Mouse (Mus musculus) CD4-positive, CD25-positive, alpha-beta regulatory T cell, adult 2 months (primary cell): Measurements from ENCODE around the gene Gm5751.
"Not testable (repeated sequence)": the region's sequence is repeated elsewhere in the genome, so short reads cannot be mapped to it uniquely, and the experiment has no call there.

Source experiments
- DNase-seq: peaks from one replicate; pipeline ENCODE4 v3.0.0-alpha.2; 2012; ENCODE audit warnings: low read depth, low spot score

Gm5751 gene

GRCm38 (mm10) chrX:8873953-8874352 lies at the start of gene Gm5751:
Gene Gm5751 (plus strand): TSS chrX:8874253.
- not testable (repeated sequence) for DNase-seq

GRCm38 (mm10) chrX:8832043-8832442 lies 42.0 kb upstream of the Gm5751 start:
- DNase-seq = peak; percentile 22

GRCm38 (mm10) chrX:8843694-8844093 lies 30.4 kb upstream of the Gm5751 start, which contains the start of gene Gm6592:
Gene Gm6592 (plus strand): TSS chrX:8843994.
- DNase-seq = no peak

- DNase-seq = no peak
These were observed 21.6 kb upstream of the Gm5751 start for GRCm38 (mm10) chrX:8852486-8852885.

DNA sequence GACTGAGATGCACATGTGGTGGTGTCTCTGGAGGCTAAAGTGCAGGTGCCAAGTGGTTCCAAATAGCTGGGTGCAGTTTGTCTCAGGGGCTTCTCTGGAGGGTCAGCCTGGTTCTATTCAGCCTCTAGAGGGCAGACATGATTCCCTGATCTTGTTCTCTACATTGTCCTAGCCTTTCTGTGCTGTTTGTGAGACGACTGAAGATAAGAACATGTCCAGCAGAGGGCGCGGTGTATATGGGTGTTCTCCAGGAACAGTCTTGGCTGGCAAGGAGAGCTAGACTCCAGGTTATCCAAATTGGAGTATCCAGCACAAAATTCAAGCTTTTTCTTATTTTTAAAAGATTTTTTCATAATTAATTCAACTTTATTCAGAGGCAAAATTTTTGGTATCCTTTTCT lies 9.7 kb upstream of the Gm5751 start:
- peak; percentile 70 for DNase-seq

- DNase-seq = no peak
These were observed 10.3 kb downstream of the Gm5751 start for GRCm38 (mm10) chrX:8884336-8884735.

GRCm38 (mm10) chrX:8891975-8892342 lies 17.9 kb downstream of the Gm5751 start:
- no peak for DNase-seq

GRCm38 (mm10) chrX:8892343-8893155 lies 18.5 kb downstream of the Gm5751 start, which contains the start of gene B630019K06Rik:
Gene B630019K06Rik (plus strand): TSS chrX:8892382.
- peak; percentile 73 for DNase-seq

DNA sequence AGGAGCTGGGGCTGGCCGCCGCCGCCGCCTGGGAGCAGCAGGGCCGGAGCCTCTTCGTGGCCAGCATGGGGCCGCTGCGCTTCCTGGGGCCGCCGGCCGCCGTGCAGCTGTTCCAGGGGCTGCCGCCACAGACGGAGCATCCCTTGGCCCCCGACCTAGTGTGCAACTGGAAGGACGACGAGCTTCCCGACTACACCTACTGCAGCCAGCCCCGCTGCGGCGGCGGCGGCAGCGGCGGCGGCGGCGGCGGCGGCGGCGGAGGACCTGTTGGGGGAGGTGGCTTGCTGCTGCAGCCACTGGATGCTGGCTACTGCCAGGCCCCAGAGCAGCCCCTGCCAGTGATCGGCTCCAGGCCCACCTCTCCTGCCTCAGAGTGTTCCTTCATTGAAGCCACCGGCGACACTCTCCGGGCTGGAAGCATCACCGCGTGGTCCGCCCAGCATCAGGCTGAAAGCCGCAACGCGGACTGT lies 19.2 kb downstream of the Gm5751 start:
- no peak for DNase-seq

DNA sequence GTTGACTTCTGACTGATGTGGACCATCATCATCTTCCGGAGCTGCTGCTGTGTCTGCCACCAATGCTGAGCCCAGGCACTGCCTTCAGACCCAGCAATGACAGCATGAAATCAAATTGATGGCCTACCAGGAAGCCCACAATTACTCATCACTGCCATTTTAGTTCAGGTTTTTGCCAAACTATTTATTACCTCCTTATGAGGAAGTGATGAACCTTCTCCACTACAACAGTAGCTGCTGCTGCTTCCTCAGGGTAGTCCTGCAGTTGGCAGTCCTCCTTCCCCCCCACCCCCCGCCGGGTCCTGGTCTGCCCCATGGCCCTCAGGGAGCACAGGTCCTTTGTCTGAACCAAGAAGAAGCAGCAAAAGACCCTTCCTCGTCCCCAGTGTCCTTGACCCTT lies 26.8 kb downstream of the Gm5751 start:
- no peak for DNase-seq

GRCm38 (mm10) chrX:8901906-8902472 lies 27.9 kb downstream of the Gm5751 start:
- DNase-seq = no peak

GRCm38 (mm10) chrX:8921080-8921479 lies 47.0 kb downstream of the Gm5751 start:
- DNase-seq = no peak

DNA sequence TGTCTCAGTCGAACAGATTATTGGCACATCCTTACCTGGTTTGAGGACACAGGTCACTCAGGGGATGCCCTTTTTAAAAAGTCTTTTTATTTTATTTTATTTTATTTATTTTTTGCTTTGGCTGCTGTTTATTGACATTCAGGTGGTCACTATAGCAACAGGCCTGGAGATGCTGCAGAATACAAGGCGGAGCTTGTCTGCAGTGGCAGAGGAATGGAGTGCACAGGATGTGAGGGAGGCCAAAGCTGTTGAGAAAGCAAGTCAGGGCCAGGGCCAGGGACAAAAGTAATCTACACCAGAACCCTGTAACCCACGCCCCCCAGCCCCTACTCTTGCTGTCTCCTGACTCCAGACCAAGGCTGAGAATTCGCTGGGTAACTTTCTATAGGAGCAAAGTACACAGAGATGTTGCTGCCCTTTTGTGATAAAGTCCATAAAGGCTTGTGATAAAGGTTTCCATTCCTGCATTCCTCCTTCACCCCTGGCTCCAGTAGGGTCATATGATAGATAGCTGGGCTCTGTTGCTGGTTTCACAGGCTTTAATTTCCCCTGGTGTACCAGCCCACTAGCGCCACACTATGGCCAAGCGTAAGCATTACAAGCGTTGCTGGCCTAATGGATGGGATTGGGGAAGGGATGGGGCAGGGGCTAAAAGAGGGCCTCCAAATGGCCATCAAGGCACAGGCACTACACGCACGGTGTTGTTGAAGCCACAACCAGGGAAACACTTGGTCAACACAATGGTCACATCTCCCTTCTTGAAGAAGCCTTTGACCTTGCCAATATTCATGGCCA lies 48.0 kb downstream of the Gm5751 start:
- DNase-seq = peak; percentile 1

DNA sequence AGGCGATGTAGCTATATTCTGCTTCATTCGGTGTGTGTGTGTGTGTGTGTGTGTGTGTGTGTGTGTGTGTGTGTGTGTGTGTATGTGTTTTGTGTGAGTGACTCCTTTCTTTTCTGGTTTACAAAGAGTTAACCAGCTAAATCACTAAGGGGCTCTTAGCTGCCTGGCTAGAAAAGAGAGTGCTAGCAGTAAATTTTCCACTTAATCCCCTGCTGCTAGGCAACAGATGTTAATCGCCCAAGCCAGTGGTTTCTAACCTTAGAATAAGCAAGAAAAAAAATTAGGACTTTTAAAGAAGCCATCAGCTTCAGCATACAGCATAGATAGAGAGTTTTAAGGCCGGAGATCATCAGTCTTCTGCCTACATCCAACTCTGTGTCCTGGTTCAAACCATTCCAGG lies 53.3 kb downstream of the Gm5751 start:
- no peak for DNase-seq
